Mouse (Mus musculus) ES-Bruce4 (cell line): ENCODE data around the gene Car5a.

Experiments used
- CTCF ChIP-seq: IDR thresholded peaks from one replicate; pipeline ENCODE4 v1.8.1; 2011; ENCODE audit warnings: low read depth, low read length
- EP300 ChIP-seq: IDR thresholded peaks from 2 replicates; pipeline ENCODE4 v1.6.1; 2011; ENCODE audit warnings: low read depth, low read length; ENCODE audit not compliant: insufficient read depth
- POLR2A ChIP-seq: IDR thresholded peaks from one replicate; pipeline ENCODE4 v1.8.1; 2011; ENCODE audit warnings: low read length; ENCODE audit not compliant: insufficient read depth

- TF ChIP-seq POLR2A (no peak), EP300 (no peak), CTCF (no peak)
Observed at GRCm38 (mm10) chr8:121930047-121930446, 14.7 kb downstream of the Car5a start.
